Mouse (Mus musculus) forebrain, embryonic 14.5 days (tissue): ENCODE measurements at regions not wholly inside any gene's neighbourhood (a gene's known extent, or its start where the extent isn't known, plus 50 kb on each side); places are given as distances from the start of the nearest gene placed in this dataset.

Experiments used
- ATAC-seq: fragments of 200-750 bp; cut with Nextera tagmentation; 2 replicates; pipeline ENCODE4 v1.8.0; 2017; ENCODE audit warnings: mild to moderate bottlenecking, moderate library complexity
- DNase-seq: peaks from one replicate; pipeline ENCODE4 v3.0.0-alpha.2; 2015; ENCODE audit warnings: low spot score
- H3K27ac ChIP-seq: fragments of 300-500 bp; sonication (generic); 2 replicates; pipeline ENCODE4 v1.5.1; 2014; ENCODE audit warnings: low read depth, mild to moderate bottlenecking, control low read depth, low read length, moderate library complexity
- H3K27me3 ChIP-seq: fragments of 300-500 bp; sonication (generic); replicated peaks from 2 replicates; pipeline ENCODE4 v1.6.1; 2014; ENCODE audit warnings: low read length, control low read depth, mixed read lengths; ENCODE audit not compliant: control insufficient read depth, insufficient read depth
- H3K36me3 ChIP-seq: fragments of 300-500 bp; sonication (generic); 2 replicates; pipeline ENCODE4 v1.6.1; 2014; ENCODE audit warnings: low read length, control low read depth; ENCODE audit not compliant: control insufficient read depth, insufficient read depth
- H3K4me1 ChIP-seq: fragments of 300-500 bp; sonication (generic); 2 replicates; pipeline ENCODE4 v1.6.1; 2014; ENCODE audit warnings: antibody characterized with exemption, low read length, control low read depth; ENCODE audit not compliant: control insufficient read depth, insufficient read depth
- H3K4me2 ChIP-seq: fragments of 300-500 bp; sonication (generic); 2 replicates; pipeline ENCODE4 v1.6.1; 2014; ENCODE audit warnings: mild to moderate bottlenecking, control low read depth, low read length
- H3K4me3 ChIP-seq: fragments of 300-500 bp; sonication (generic); 2 replicates; pipeline ENCODE4 v1.5.1; 2014; ENCODE audit warnings: low read depth, low read length, control low read depth
- H3K9ac ChIP-seq: fragments of 300-500 bp; sonication (generic); 2 replicates; pipeline ENCODE4 v1.6.1; 2014; ENCODE audit warnings: mild to moderate bottlenecking, low read length, control low read depth, moderate library complexity
- H3K9me3 ChIP-seq: fragments of 300-500 bp; sonication (generic); replicated peaks from 2 replicates; pipeline ENCODE4 v1.6.1; 2016; ENCODE audit warnings: low read length, control low read depth, mixed read lengths; ENCODE audit not compliant: control insufficient read depth
- WGBS: fragments of 180-500 bp; shearing (Covaris S2); extraction: QIAGEN DNeasy Blood & Tissue Kit; methylation state at CpG from one replicate; pipeline ENCODE4 v1.1.7; 2014; 5-methylcytosine and 5-hydroxymethylcytosine counted together

GRCm38 (mm10) chr12:90664436-90664835 is 73.8 kb downstream of the Dio2 start:
- H3K9me3 ChIP-seq = no peaks in the 10 kb centered on the region
- peak; percentile 2 for DNase-seq
- H3K4me1 ChIP-seq = no peaks in the 10 kb centered on the region
- WGBS = 42% methylated on average over 2 of the region's 2 CpGs
- no peak overlapping the region for H3K9ac ChIP-seq
- H3K36me3 ChIP-seq = no peaks in the 10 kb centered on the region
- no peak overlapping the region for H3K4me2 ChIP-seq
- H3K27me3 ChIP-seq = no peaks in the 10 kb centered on the region
- ATAC-seq = no peak
- no peak overlapping the region for H3K4me3 ChIP-seq
- H3K27ac ChIP-seq = no peak overlapping the region

- Histone ChIP-seq H3K4me3 (no peak overlapping the region), H3K4me1 (no peaks in the 10 kb centered on the region), H3K27ac (no peak overlapping the region), H3K27me3 (no peaks in the 10 kb centered on the region), H3K9ac (no peak overlapping the region), H3K9me3 (no peaks in the 10 kb centered on the region), H3K4me2 (no peak overlapping the region), H3K36me3 (no peaks in the 10 kb centered on the region)
- DNase-seq = no peak
- no peak for ATAC-seq
- WGBS = 77% methylated on average over 5 of the region's 5 CpGs
These were observed 92.8 kb downstream of the Dio2 start for GRCm38 (mm10) chr12:90645452-90645851.

- no peak overlapping the region for H3K4me2 ChIP-seq
- no peaks in the 10 kb centered on the region for H3K4me1 ChIP-seq
- ATAC-seq (no peak), DNase-seq (no peak)
- no peak overlapping the region for H3K4me3 ChIP-seq
- H3K9ac ChIP-seq = no peak overlapping the region
- H3K27ac ChIP-seq = no peak overlapping the region
- no peaks in the 10 kb centered on the region for H3K27me3 ChIP-seq
- H3K9me3 ChIP-seq = no peaks in the 10 kb centered on the region
- H3K36me3 ChIP-seq = no peaks in the 10 kb centered on the region
- WGBS = 36% methylated on average over 1 of the region's 1 CpGs
These were observed 94.3 kb downstream of the Dio2 start for GRCm38 (mm10) chr12:90643891-90644290.

- H3K36me3 ChIP-seq = no peaks in the 10 kb centered on the region
- no peak overlapping the region for H3K4me3 ChIP-seq
- no peaks in the 10 kb centered on the region for H3K4me1 ChIP-seq
- no peak overlapping the region for H3K9ac ChIP-seq
- H3K9me3 ChIP-seq = no peaks in the 10 kb centered on the region
- H3K27me3 ChIP-seq = no peaks in the 10 kb centered on the region
- ATAC-seq (no peak), DNase-seq (no peak)
- H3K27ac ChIP-seq = no peak overlapping the region
- no peak overlapping the region for H3K4me2 ChIP-seq
These were observed 113.4 kb downstream of the Dio2 start for GRCm38 (mm10) chr12:90624856-90625255.

- no peaks in the 10 kb centered on the region for H3K4me1 ChIP-seq
- no peak overlapping the region for H3K4me2 ChIP-seq
- H3K9me3 ChIP-seq = no peaks in the 10 kb centered on the region
- no peak for ATAC-seq
- no peaks in the 10 kb centered on the region for H3K27me3 ChIP-seq
- peak; percentile 14 for DNase-seq
- H3K27ac ChIP-seq = no peak overlapping the region
- H3K36me3 ChIP-seq = no peaks in the 10 kb centered on the region
- no peak overlapping the region for H3K9ac ChIP-seq
- WGBS = 75% methylated on average over 2 of the region's 2 CpGs
- no peak overlapping the region for H3K4me3 ChIP-seq
These were observed 114.8 kb downstream of the Dio2 start for GRCm38 (mm10) chr12:90623426-90623825.

- no peaks in the 10 kb centered on the region for H3K9me3 ChIP-seq
- no peak for DNase-seq
- no peaks in the 10 kb centered on the region for H3K27me3 ChIP-seq
- H3K9ac ChIP-seq = no peak overlapping the region
- H3K27ac ChIP-seq = no peak overlapping the region
- no peak overlapping the region for H3K4me2 ChIP-seq
- WGBS = 66% methylated on average over 2 of the region's 2 CpGs
- no peak overlapping the region for H3K4me3 ChIP-seq
- H3K4me1 ChIP-seq = no peaks in the 10 kb centered on the region
- ATAC-seq = no peak
- H3K36me3 ChIP-seq = no peaks in the 10 kb centered on the region
These were observed 129.4 kb downstream of the Dio2 start for GRCm38 (mm10) chr12:90608810-90609209.

GRCm38 (mm10) chr12:90607894-90608293 is 130.3 kb downstream of the Dio2 start:
- no peak overlapping the region for H3K4me2 ChIP-seq
- ATAC-seq (no peak), DNase-seq (no peak)
- no peaks in the 10 kb centered on the region for H3K4me1 ChIP-seq
- no peaks in the 10 kb centered on the region for H3K27me3 ChIP-seq
- H3K9ac ChIP-seq = no peak overlapping the region
- no peaks in the 10 kb centered on the region for H3K36me3 ChIP-seq
- no peak overlapping the region for H3K27ac ChIP-seq
- WGBS = 79% methylated on average over 6 of the region's 6 CpGs
- H3K9me3 ChIP-seq = no peaks in the 10 kb centered on the region
- H3K4me3 ChIP-seq = no peak overlapping the region

- no peak overlapping the region for H3K4me2 ChIP-seq
- no peak overlapping the region for H3K27ac ChIP-seq
- 89% methylated on average over 3 of the region's 3 CpGs for WGBS
- DNase-seq (no peak), ATAC-seq (no peak)
- H3K36me3 ChIP-seq = no peaks in the 10 kb centered on the region
- no peak overlapping the region for H3K4me3 ChIP-seq
- H3K9me3 ChIP-seq = no peaks in the 10 kb centered on the region
- H3K4me1 ChIP-seq = no peaks in the 10 kb centered on the region
- H3K9ac ChIP-seq = no peak overlapping the region
- H3K27me3 ChIP-seq = no peaks in the 10 kb centered on the region
These were observed 158.2 kb downstream of the Dio2 start for GRCm38 (mm10) chr12:90580006-90580405.

GRCm38 (mm10) chr12:90576103-90576502 is 162.1 kb downstream of the Dio2 start:
- DNase-seq (no peak), ATAC-seq (no peak)
- Histone ChIP-seq H3K4me3 (no peak overlapping the region), H3K9me3 (no peaks in the 10 kb centered on the region), H3K4me1 (no peaks in the 10 kb centered on the region), H3K27ac (no peak overlapping the region), H3K36me3 (no peaks in the 10 kb centered on the region), H3K9ac (no peak overlapping the region), H3K4me2 (no peak overlapping the region), H3K27me3 (no peaks in the 10 kb centered on the region)
- WGBS = 42% methylated on average over 2 of the region's 2 CpGs

GRCm38 (mm10) chr12:90571907-90572306 is 166.3 kb downstream of the Dio2 start:
- ATAC-seq = no peak
- H3K27me3 ChIP-seq = no peaks in the 10 kb centered on the region
- H3K36me3 ChIP-seq = no peaks in the 10 kb centered on the region
- no peak for DNase-seq
- no peak overlapping the region for H3K4me3 ChIP-seq
- H3K27ac ChIP-seq = no peak overlapping the region
- no peak overlapping the region for H3K9ac ChIP-seq
- H3K4me1 ChIP-seq = no peaks in the 10 kb centered on the region
- H3K4me2 ChIP-seq = no peak overlapping the region
- no peaks in the 10 kb centered on the region for H3K9me3 ChIP-seq
- WGBS = 68% methylated on average over 5 of the region's 5 CpGs
